Mouse (Mus musculus) c-Kit-negative CD71-positive TER-119-positive erythroid progenitor cells, embryonic 14.5 days (primary cell): ENCODE results near the gene Unc119b.
"Not testable (repeated sequence)": the region's sequence is repeated elsewhere in the genome, so short reads cannot be mapped to it uniquely, and the experiment has no call there.

ENCODE experiments used
- DNase-seq: peaks from one replicate; pipeline ENCODE4 v3.0.0-alpha.2; 2013; ENCODE audit warnings: low read depth, low spot score

The Unc119b gene

GRCm38 (mm10) chr5:115158040-115158983 is 23.5 kb upstream of the Unc119b start, which contains the start of gene Mlec:
Mlec (minus strand) TSS chr5:115158179.
- peak; percentile 97 for DNase-seq

DNA sequence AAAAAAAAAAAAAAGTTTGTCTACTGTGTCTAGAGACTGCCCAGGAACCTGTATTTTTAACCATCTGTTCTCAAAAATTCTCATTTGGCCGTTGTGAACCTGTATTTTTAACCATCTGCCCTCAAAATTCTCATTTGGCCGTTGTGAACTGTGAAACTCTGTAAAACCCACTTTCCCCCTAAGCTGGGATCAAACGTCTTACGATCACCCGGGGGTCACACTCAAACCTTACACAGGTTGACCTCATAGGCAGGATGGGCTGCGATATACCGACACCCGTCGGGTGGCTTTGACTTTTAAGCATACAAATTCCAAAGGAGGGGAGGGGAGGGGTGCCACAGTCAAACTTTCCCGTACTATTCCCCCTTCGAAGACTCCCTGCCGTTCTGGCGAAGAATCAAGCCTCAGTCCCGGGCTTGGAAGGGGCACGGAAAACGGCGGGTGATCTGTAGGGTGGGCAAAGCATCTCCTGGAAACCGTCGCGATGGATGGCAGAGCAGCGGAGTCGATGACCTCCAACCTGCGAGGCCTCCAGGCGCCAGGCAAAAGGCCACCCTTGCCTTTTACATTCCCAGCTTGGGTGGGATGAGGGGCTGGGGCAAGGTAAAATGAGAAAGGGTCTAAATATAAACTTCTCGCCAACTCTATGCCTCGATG is 22.3 kb upstream of the Unc119b start:
- DNase-seq = no peak

- no peak for DNase-seq
Measured at GRCm38 (mm10) chr5:115156401-115156800, 21.6 kb upstream of the Unc119b start.

- no peak for DNase-seq
Measured at GRCm38 (mm10) chr5:115155831-115156230, 21.1 kb upstream of the Unc119b start.

DNA sequence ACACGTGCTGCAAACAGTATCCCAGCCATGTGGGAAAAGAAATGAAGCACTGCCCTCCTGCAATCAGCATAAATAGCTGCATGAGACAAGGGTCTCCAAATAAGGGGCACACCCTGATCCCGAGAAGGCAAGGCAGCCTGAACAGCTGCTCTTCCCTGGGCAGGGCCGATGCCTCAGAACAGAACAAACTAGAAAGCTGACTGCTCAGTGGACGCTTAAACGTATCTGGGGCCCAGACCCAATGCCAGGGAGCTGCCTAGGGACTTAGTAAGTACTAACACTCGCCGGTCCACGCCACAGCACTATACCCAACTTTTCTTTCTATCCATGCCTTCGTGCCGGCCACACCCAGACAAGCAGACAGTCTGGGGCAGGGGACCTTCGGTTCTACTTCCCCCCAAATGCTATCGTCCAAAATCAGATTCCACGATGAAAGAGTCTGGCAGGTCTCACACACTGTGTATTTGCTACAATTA is 20.4 kb upstream of the Unc119b start:
- no peak for DNase-seq

DNA sequence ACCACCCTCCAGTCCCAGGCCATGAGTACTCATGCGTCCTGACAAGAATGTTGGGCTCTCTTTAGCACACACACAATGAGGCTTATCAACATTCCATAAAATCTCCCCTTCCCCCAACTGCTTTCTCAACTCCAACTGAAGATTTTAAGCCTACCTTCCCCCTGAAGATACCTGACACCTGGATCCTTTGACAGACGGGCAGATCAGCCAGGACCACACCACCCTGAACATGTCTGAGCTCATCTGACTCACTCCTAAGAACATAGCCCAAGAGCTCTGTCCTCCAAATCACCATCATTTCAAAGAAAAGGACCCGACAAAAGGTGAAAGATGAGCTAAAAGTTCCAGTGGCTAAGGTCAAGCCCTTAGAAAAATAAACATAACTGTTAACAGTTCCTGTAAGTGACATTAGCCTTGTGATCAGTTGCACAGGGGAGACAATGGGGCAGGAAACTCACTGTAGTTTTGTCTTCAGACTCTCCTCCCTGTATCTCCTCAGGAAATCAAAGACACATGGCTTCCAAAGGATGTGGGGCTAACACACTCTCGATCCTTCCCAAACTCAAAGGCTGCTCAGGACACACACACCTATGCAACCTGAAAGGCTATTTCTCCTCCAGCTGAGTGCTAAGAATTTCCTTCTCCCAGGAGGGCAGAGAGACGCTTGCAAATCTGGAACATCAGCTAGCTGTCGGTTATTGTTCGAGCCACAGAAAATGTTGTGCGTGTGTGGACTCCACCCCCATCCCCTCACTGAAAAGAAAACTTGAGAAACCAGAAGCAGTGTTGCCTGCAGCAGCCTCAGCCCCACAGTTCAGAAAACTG is 17.6 kb upstream of the Unc119b start:
- DNase-seq = no peak

GRCm38 (mm10) chr5:115151457-115151856 is 16.7 kb upstream of the Unc119b start:
- no peak for DNase-seq

GRCm38 (mm10) chr5:115150991-115151390 is 16.2 kb upstream of the Unc119b start:
- no peak for DNase-seq

DNA sequence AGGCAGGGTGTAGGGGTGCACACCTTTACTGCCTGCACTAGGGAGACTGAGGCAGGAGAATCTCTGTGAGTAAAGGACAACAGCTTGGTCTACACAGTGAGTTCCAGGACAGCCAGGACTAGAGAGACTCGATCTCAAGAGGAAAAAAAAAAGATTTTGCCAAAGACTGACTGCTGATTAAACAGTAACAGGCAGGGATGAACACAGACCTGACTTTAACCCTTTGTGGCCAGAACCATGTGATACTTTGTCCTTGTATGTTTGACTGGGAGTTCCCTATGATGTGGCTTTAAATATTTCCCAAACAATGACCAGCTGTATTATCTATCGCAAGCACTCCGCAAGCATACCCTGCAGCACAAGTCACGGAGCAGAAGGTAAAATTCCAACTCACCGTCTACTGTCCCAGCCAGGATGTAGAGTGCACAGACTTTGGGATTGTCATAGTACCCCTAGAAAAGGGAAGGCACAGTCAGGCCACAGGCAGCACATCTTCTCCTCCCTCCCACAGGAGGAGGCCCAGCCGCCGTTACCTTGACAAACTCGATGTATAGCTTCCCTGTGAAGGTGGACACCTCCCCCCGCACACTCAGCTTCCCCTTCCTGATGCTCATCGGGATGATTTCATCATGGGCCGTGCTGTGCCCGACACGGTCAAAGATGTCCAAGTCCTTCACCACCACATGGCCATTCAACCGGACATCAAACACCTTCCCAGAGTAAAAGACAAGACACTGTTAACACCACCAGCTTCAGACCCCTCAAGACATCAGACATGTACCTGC is 15.1 kb upstream of the Unc119b start:
- no peak for DNase-seq

GRCm38 (mm10) chr5:115148872-115149271 is 14.1 kb upstream of the Unc119b start:
- not testable (repeated sequence) for DNase-seq

DNA sequence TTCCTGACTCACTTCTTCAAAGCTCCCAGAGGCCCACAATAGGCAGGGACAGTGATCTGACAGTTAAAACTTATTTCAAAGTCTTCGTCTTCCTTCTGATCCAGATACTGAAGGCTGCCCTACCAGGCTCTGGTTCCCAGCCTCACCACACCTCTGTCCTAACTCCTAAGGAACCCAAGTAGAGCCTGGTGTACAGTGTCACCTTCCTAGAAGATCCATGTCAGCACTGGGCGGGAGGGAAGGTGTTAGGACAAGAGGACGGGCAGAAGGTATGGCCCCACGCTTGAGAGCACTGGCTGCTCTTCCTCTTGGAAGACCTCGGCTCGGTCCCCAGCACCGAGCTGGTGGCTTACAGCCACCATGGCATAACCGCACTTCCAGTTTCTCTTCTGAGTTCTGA is 13.6 kb upstream of the Unc119b start:
- DNase-seq = no peak

- no peak for DNase-seq
Measured at GRCm38 (mm10) chr5:115147388-115147787, 12.6 kb upstream of the Unc119b start.

- no peak for DNase-seq
Measured at GRCm38 (mm10) chr5:115146747-115147130, 12.0 kb upstream of the Unc119b start.

DNA sequence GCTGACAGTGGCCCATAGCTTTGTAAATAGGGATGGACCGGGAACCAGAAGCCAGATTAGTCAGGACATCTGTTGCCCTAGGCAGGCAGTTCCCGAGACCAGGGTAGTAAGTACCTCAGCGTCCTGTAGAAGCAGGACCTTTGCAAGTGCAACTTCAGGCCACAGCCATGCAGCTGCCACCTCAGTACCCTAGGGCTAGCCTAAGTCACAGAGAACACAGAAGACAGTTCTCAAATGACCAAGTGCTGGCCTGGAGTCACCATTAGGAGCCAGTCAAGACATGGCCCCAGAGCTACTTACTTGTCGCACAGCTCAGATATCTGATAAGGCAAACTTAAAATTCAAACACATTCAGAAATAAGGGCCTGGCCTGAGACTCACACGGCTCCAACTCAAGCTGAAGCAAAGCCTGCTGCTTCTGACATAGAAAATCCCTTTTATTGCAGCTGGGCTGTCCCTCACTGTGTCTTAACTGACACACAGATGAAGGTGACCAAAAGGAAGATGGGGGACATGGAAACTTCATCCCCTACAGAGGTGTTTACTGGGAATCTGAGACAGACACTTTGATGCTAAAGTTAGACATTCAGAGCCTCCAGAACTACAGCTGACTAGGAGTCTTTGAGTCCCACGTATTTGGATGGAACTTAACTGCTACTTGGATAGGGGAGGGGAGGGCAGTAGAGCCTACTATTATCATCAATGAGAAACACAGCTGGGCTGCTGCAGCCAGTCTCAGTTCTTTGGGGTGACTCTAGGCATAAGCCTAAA is 11.4 kb upstream of the Unc119b start:
- no peak for DNase-seq

GRCm38 (mm10) chr5:115145253-115145968 is 10.6 kb upstream of the Unc119b start:
- DNase-seq = no peak

DNA sequence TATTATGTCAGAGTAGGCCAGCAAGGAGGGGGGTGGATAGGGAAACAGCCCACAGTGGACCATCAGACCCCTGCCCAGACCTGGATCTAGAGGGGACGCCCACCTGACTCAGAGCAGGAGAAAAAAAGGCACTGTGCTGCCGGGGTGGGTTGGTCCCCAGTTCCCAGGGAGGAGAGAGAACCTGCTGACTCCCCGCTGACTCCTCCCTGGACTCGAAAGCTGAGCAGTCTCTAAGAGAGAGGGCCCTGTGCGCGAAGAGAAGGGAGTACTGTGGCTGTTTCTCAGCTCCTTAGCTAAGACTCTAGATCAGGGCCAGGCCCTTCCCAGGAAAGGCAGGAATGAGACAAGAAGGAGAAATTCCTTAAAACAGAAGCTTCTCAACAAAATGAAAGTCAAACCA is 9.7 kb upstream of the Unc119b start:
- no peak for DNase-seq

GRCm38 (mm10) chr5:115143552-115143951 is 8.8 kb upstream of the Unc119b start:
- DNase-seq = no peak

DNA sequence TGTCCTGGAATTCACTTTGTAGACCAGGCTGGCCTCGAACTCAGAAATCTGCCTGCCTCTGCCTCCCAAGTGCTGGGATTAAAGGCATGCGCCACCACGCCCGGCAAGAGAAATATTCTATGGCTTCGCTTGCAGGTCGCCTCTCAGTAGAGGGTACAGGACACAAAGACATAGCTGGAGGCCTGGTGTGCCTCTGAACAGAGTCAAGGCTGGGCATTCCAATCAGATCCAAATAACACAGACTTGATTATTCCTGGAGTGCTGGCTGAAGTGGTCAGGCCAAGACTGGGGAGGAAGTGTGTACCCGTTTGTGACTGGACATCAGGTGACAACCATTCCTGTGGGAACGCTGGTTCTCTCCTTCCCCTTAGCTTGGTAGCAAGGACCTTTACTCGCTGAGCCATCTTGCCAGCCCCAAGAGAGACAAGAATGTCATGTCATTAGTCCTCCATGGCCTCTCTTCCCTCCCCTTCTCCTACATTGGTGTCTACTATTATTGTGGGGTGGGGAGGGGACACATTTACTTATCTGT is 7.5 kb upstream of the Unc119b start:
- no peak for DNase-seq

DNA sequence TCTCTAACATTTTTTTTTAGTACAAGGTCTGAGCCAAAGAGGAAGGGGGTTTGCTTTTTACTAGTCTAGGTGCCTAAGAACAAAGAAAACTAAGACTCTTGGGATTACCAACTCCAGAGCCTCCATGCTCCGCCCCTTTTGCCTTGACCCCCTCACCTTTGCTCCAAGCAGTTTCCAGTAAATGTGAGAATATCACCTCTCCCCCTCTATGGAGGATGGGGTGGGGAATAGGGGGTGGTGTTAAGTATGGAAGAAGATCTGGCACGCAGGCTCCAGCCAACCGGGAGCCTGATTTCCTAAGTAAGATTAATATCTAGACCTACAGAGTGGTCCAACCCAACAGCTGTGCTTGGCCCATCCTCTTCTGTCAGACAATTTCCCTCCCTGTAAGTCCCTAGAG is 6.0 kb upstream of the Unc119b start:
- DNase-seq = no peak
